Mouse (Mus musculus) ES-Bruce4 (cell line): ENCODE results near the gene Plcl1.

Experiments used
- CTCF ChIP-seq: IDR thresholded peaks from one replicate; pipeline ENCODE4 v1.8.1; 2011; ENCODE audit warnings: low read depth, low read length
- EP300 ChIP-seq: IDR thresholded peaks from 2 replicates; pipeline ENCODE4 v1.6.1; 2011; ENCODE audit warnings: low read depth, low read length; ENCODE audit not compliant: insufficient read depth

DNA sequence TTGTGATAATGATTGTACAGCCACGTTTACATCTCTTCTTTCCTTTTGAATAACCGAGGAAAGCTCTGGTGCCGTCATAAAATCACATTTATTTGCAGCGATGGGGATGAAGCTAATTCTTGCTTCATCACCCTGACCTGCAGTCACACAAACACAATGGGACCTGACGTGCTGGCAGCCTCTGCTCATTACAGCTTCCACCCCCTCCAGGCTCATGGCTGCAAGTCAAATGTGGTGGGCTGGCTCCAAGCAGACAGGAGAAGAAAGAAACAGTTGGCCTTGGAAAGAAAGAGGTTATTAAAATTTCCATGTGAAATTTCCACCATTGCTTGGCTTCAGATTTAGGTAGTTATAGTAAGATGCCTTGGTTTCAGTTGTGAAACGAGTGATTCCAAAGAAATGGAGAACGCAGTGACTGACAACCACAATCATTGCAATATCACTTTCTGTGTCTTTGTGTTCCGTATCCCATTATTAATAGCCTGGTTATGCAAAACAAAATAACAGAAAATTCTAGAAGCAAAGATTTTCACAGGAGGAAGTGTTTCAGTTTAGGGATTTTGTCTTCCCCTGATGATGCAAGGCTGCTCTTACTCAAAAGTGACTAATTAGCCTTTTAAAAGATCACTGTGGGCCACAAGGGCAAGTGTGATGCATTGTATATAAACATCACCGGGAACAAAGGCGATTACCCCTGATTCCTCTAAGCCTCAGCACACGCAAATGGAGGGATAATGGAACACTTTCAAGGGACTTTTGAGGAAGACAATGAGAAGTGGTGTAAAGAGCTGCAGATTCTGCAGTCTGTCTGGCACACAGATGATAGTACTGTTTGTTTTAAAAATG, 260.3 kb downstream of the Plcl1 start:
- TF ChIP-seq EP300 (no peak), CTCF (no peak)
